Mouse (Mus musculus) left cerebral cortex, postnatal 36 days (tissue): ENCODE results near the gene Nemp1. TPM values are rescaled to one million over a fixed set of nuclear protein-coding genes. Genes with fewer than 3 reads are reported as not detected.
"Not testable (repeated sequence)": the region's sequence is repeated elsewhere in the genome, so short reads cannot be mapped to it uniquely, and the experiment has no call there.

ENCODE experiments used
- DNase-seq, 2 experiments: peaks; one replicate each; pipeline ENCODE4 v3.0.0; 2021 to 2022; ENCODE audit warnings: low spot score in 2 of 2, mixed read lengths in 1 of 2
- intact Hi-C: fragments of 180-260 bp; cut with DNase I; formaldehyde crosslinking; loops from one replicate; pipeline ENCODE4 v1.15.1; 2025
- total RNA-seq, 2 experiments: library from RNA; stranded (reverse); gene quantifications; 2 replicates each; pipeline ENCODE4 v1.2.3; 2021

Nemp1 gene
- total RNA-seq, 2 experiments from 2014 or later = 3.5 to 3.9 TPM

- peak; percentile 18 to 46 for DNase-seq
- intact Hi-C loops = loop anchor here (2.0 to 5.0 kb wide), 3 partner anchors 32 to 364 kb away; partner anchors contain the start of gene Hsd17b6
Observed at GRCm38 (mm10) chr10:127642772-127643552, 23.7 kb upstream of the Nemp1 start, which contains the start of gene Stat6. Gene Stat6, plus strand, starts transcription at chr10:127642986.

GRCm38 (mm10) chr10:127643553-127644238 lies 23.0 kb upstream of the Nemp1 start:
- peak; percentile 11 to 22 for DNase-seq
- intact Hi-C loops = loop anchor here (2.0 to 5.0 kb wide), 3 partner anchors 31 to 364 kb away; partner anchors contain the start of gene Hsd17b6

GRCm38 (mm10) chr10:127645791-127646190 lies 20.9 kb upstream of the Nemp1 start:
- intact Hi-C loops = no loop called here
- DNase-seq = no peak

- intact Hi-C loops = no loop called here
- no peak for DNase-seq
Observed at GRCm38 (mm10) chr10:127652906-127653638, 13.6 kb upstream of the Nemp1 start.

GRCm38 (mm10) chr10:127654970-127655579 lies 11.6 kb upstream of the Nemp1 start:
- DNase-seq = no peak
- intact Hi-C loops = no loop called here

GRCm38 (mm10) chr10:127657617-127658016 lies 9.1 kb upstream of the Nemp1 start:
- intact Hi-C loops, DNase-seq: not testable (repeated sequence)

GRCm38 (mm10) chr10:127658076-127658475 lies 8.6 kb upstream of the Nemp1 start:
- intact Hi-C loops = no loop called here
- DNase-seq = no peak

- intact Hi-C loops = no loop called here
- DNase-seq = no peak
Observed at GRCm38 (mm10) chr10:127659551-127659950, 7.2 kb upstream of the Nemp1 start.

- DNase-seq = no peak
- intact Hi-C loops = no loop called here
Observed at GRCm38 (mm10) chr10:127661291-127661914, 5.3 kb upstream of the Nemp1 start.

- intact Hi-C loops = no loop called here
- DNase-seq = peak; percentile 59 to 72
Observed at GRCm38 (mm10) chr10:127661915-127662663, 4.6 kb upstream of the Nemp1 start.

- peak in 1 of 2 experiments; percentile 39 for DNase-seq
Observed at GRCm38 (mm10) chr10:127662666-127663253, 3.9 kb upstream of the Nemp1 start.

GRCm38 (mm10) chr10:127663590-127663989 lies 3.1 kb upstream of the Nemp1 start:
- no peak for DNase-seq
- intact Hi-C loops = no loop called here

More at GRCm38 (mm10) chr10:127662666-127663253, 3.9 kb upstream of the Nemp1 start:
- intact Hi-C loops = no loop called here

- no peak for DNase-seq
- intact Hi-C loops = no loop called here
Observed at GRCm38 (mm10) chr10:127664166-127664565, 2.5 kb upstream of the Nemp1 start.

GRCm38 (mm10) chr10:127664891-127665290 lies 1.8 kb upstream of the Nemp1 start:
- intact Hi-C loops = loop anchor here (5.0 kb wide), 1 partner anchor 43 kb away; the partner anchor contains the start of gene Lrp1

GRCm38 (mm10) chr10:127665366-127666181 lies 1.1 kb upstream of the Nemp1 start:
- no peak for DNase-seq
- intact Hi-C loops = loop anchor here (5.0 kb wide), 1 partner anchor 43 kb away; the partner anchor contains the start of gene Lrp1

More at GRCm38 (mm10) chr10:127664891-127665290, 1.8 kb upstream of the Nemp1 start:
- DNase-seq = peak in 1 of 2 experiments; percentile 21

- DNase-seq = peak; percentile 72 to 79
- intact Hi-C loops = loop anchor here (5.0 kb wide), 1 partner anchor 45 kb away; the partner anchor contains the start of gene Lrp1
Observed at GRCm38 (mm10) chr10:127667269-127668092, 780 bp downstream of the Nemp1 start.
